Mouse (Mus musculus) cerebellum, adult 9-11 months (tissue): Measurements from ENCODE around the gene Scly.

Experiments used
- DNase-seq: peaks from one replicate; pipeline ENCODE4 v3.0.0; 2022

The Scly gene

GRCm38 (mm10) chr1:91301206-91301920 lies 3.2 kb downstream of the Scly start:
- DNase-seq = no peak

GRCm38 (mm10) chr1:91302021-91302420 lies 3.9 kb downstream of the Scly start:
- no peak for DNase-seq

- no peak for DNase-seq
Measured at GRCm38 (mm10) chr1:91304621-91305020, 6.5 kb downstream of the Scly start.

GRCm38 (mm10) chr1:91309366-91310085 lies 11.4 kb downstream of the Scly start:
- DNase-seq = no peak

GRCm38 (mm10) chr1:91312273-91312672 lies 14.1 kb downstream of the Scly start:
- DNase-seq = no peak

- no peak for DNase-seq
Measured at GRCm38 (mm10) chr1:91313251-91313650, 15.1 kb downstream of the Scly start.

GRCm38 (mm10) chr1:91317656-91318055 lies 19.5 kb downstream of the Scly start:
- DNase-seq = no peak

GRCm38 (mm10) chr1:91321760-91322438 lies 23.8 kb downstream of the Scly start, which contains the start of gene Espnl:
Espnl (plus strand) TSS chr1:91322075.
- peak; percentile 38 for DNase-seq

GRCm38 (mm10) chr1:91324646-91325045 lies 26.5 kb downstream of the Scly start:
- DNase-seq = no peak

- no peak for DNase-seq
Measured at GRCm38 (mm10) chr1:91325488-91326042, 27.4 kb downstream of the Scly start.

- no peak for DNase-seq
Measured at GRCm38 (mm10) chr1:91332102-91332501, 34.0 kb downstream of the Scly start.

- no peak for DNase-seq
Measured at GRCm38 (mm10) chr1:91333582-91333981, 35.4 kb downstream of the Scly start.

GRCm38 (mm10) chr1:91337355-91337754 lies 39.2 kb downstream of the Scly start:
- DNase-seq = no peak

- no peak for DNase-seq
Measured at GRCm38 (mm10) chr1:91344001-91344400, 45.9 kb downstream of the Scly start.

GRCm38 (mm10) chr1:91344921-91345685 lies 47.0 kb downstream of the Scly start:
- DNase-seq = no peak

- peak; percentile 52 for DNase-seq
Measured at GRCm38 (mm10) chr1:91346892-91347291, 48.8 kb downstream of the Scly start.

- no peak for DNase-seq
Measured at GRCm38 (mm10) chr1:91350841-91351240, 52.7 kb downstream of the Scly start, which contains the start of gene Klhl30. Klhl30 (plus strand) TSS chr1:91351016.

- no peak for DNase-seq
Measured at GRCm38 (mm10) chr1:91351249-91351648, 53.1 kb downstream of the Scly start.

- DNase-seq = no peak
Measured at GRCm38 (mm10) chr1:91352277-91352676, 54.1 kb downstream of the Scly start.

- no peak for DNase-seq
Measured at GRCm38 (mm10) chr1:91356105-91356504, 58.0 kb downstream of the Scly start.

- DNase-seq = no peak
Measured at GRCm38 (mm10) chr1:91362113-91362512, 64.0 kb downstream of the Scly start.

- DNase-seq = no peak
Measured at GRCm38 (mm10) chr1:91364822-91365644, 66.9 kb downstream of the Scly start.
